Mouse (Mus musculus) embryo, embryonic 11.5 days (tissue): Measurements from ENCODE around the gene Camk2d.

Experiments
- DNase-seq: peaks from one replicate; pipeline ENCODE4 v3.0.0-alpha.2; 2012; ENCODE audit warnings: low read depth, low spot score

Camk2d gene

DNA sequence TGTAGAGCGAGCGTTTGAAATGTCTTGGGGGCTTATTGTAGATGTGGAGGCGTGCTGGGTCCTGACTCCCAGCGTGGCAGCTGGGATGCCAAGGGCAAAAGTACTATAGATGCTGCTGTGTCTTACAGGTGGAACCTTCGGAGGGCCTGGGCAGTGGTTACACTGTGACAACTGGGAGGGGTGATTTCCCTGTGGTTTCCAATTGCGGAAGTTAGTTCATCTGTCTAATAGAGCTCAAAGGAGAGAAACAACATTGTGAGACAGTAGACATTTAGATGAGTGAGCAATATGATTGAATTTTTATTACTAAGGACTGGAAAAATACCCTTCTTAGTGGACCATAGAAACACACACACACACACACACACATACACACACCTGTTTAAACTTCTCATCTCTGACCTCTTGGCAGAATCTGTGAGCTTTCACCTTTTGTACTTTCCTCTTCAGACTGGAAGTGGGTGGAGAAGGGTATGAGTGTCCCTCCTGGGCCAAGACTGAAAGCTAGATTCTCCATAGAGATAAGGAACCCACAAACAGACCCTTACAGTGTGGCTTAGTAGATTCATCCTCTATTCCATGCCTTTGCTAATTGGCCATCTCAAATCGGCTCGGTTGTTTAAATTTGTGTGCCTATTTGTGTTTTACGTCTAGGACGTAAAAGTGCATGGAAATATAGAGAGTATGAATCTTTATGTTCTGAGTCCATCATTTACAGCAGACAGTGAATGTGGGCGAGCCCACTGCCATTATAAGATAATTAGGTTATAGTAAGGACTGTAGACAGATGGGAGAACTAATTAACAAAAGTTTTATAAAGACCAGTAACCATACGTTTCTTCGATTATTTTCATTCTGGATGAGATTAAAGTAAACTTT is 94.8 kb downstream of the Camk2d start:
- DNase-seq: no peak

DNA sequence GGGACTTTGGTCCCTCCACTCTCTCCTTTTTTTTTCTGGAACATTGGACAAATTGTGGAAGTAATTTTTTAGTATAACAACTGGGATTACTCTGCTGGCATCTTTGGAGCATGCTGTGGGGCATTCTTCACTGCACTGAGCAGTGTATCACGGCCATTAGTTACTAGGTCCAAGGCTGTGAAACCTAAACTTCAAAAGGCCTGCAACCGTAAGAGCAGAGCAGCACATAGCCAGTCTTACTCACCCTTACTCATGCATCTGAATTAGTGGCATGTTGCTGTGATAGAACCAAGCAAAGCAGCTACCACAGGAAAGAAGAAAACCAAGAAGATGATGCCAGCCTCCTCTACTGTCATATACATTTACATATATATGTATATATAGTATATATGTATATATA is 95.5 kb downstream of the Camk2d start:
- DNase-seq: no peak

DNA sequence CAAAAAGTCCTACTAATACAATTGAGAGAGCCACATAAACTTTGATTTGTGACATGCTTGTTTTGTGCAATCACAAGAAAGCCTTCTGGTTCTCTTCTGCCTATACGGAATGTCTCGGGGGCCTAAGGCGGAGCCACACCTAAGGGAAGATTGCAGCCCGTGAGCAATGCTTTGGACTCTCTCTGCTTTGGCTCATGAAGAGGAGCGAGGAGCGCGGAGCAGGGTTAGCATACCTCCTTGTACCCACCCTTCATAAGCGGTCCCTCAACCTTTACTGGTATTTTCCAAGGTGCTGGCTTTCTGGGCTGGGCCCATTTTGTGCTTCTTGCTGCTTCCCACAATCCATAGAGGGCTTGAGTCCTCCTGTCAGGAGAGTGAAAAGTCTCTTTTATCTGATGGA is 96.7 kb downstream of the Camk2d start:
- no peak for DNase-seq

DNA sequence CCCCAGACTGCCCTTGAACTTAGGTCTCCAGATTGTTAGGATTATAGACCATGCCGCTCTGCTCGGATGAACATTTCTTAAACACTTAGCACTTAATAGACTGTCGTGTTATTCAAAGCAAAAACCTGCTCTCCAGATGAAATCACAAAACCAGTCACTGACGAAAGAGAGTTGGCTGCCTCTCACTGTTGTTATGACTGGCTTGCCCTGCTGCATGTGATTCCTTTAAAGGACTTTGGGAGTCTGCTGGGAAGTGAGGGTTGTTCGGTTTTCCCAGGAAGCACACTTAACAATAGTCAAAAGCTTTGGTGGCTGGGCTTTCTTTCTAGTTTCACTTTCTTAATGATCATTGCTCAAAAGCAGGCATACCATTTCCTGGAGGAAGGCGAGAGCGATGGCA is 97.2 kb downstream of the Camk2d start:
- no peak for DNase-seq

DNA sequence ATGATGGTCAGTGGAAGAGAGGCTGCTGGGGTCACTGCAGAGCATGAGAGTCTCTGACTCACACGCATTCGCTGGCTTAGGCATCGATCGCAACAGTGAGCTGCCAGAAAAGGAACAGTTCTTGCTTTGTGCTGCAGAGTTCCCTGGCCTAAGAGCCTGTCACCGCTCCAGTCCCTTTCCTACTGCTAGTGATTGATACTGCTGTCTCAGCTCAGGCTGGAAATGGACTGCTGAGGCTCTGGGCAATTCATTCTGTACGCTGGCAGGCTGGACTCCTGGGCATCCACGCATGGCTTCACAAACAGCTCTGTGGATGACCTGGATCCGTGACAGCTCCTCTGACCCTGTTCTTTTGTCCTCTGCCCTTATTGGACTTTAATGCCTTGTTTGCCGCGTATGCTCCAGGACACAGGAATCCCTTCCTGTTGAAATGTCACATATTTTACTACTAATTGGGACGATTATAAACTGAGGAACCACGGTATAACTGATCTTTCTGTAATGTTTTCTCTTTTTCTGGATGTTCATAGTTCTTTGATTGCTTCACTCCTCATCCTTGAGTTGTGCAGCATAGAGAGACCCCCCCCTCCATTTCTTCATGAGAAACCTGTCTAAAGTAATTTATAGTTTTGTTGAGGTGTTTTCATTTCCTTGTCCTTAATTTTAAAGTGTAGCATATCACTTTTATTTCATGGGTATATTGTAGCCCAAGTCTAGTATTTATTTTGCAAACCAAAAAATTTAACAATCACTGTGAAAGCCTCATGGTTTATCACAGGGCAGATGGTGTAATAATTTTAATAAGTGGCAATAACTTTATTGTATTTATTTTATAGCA is 99.6 kb downstream of the Camk2d start:
- no peak for DNase-seq

DNA sequence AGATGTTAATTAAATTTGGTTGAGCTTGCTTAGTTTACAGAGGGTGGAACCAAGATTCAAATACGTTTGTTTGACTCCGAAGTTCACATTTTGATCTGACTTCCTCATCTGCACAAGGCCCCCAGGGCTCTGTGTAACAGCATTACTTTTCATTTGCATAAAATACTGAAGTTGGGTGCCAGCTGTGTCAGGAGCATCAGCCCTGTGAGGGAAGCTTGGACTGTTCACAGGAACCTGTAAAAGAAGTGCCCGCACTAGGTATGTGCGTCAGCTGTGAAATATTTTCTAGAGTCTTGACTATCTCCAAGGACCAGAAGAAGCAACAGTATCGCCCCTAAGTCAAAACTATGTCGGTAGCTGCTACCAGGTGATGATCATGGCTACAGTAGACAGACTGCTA is 100.5 kb downstream of the Camk2d start:
- no peak for DNase-seq

DNA sequence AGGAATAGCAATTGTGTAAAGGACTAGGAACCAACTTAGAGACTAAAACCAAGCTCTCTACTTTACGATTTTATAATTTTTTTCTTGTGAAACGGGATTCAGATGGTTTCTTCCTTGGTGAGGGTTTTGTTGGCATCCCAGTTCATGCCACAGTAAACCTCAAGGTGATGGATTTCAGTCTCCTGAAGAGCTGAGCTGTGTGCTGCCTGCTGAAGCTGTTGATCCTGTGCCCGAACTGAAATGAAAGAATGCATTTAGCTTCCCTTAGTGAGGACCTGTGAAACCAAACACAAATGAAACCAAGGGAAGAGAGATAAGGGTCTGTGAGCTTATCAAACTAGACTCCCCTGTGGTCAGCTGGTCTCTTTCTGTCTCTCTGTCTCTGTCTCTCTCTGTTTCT is 103.6 kb downstream of the Camk2d start:
- no peak for DNase-seq

DNA sequence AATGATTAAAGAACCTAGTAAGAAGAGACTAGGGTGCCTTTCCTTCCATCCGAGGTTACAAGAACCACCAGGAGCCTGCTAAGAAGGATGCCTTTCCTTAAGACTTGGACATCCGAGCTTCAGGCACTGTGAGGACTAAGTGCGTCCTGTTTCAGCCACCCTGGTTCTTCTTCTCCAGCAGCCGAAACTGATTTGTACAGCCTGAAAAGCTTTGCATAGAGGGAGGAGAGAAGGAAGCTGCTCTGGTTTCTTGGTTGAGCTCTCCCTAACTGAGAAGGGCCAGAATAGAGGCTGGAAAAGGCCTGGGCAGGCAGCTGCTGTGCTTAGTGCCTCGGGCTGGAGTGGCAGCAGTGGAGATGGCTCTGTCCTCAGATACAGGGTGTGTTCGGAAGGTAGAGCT is 105.0 kb downstream of the Camk2d start:
- no peak for DNase-seq

DNA sequence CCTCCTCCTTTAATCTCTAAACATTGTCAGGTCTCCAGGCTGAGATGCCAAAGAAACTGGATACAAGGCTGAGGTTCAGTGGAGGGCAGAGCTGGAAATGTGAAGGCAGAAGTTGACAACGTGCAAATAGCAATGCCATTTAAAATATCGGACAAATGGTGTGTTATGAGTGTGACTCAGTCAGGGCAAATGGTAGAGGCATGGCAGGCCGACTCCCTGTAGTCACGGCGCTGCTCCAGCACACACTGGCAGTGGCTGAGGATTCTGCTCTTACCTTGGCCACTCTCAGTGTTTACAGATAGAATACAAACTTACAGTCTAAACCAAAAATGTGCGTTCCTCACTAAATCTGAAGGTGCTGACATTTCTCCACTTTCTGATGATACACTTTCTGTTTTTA is 105.5 kb downstream of the Camk2d start:
- no peak for DNase-seq

DNA sequence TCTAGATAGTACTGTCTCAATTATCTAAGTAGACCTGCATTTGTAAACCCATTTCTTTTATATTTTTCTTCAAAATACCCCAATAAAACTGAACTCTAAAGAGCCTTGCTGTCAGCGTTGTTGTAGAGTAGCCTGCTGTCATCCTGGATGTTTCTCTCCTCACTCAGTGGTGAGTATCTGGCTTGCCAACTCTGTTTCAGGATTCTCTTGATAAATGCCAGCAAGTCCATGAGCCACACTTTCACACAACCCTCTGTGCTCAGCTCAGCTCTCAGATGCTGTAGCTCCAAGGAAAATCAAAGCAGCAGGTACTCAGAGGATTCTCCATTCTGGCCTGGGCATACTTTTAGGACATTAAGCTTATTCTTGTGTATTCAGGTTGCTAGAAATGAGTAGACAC is 109.4 kb downstream of the Camk2d start:
- no peak for DNase-seq

DNA sequence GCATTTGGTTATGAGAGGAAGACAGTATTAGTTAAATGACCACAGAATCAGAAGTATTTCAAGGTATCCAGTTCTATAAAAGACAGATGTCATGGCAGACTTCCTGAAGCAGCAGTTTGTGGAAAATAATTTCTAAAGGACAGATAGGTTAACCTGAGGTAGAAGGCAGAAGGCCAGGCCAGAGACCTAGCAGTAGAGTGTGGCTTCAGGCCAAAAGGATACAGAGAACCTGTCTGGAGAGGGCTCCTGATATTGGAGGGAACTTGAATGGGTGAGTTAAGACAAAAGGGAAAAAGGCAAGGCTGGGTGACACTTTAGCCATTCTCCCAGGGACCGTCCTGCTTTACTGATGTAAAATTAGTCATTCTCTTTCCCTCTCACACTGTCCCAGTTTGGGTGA is 118.2 kb downstream of the Camk2d start:
- no peak for DNase-seq

DNA sequence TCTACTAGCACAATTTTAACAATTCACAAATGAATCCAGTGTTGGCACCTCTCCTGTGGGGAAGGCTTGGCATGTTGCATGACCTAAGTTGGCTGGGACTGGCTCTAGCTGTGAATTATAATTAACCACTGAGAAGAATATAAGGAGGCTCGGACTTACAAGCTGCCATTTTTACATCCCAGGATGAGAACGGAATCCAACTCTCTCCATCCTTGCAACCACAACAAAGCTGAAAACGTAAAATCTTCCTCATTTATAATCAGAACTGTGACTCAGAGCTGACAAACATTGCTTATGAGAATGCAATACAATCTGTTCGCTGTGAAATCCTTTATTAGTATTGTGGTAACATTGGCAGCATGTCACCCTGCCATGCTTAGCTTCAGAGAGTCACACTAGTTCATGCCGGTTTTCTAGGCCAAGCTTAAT is 126.9 kb downstream of the Camk2d start:
- no peak for DNase-seq

DNA sequence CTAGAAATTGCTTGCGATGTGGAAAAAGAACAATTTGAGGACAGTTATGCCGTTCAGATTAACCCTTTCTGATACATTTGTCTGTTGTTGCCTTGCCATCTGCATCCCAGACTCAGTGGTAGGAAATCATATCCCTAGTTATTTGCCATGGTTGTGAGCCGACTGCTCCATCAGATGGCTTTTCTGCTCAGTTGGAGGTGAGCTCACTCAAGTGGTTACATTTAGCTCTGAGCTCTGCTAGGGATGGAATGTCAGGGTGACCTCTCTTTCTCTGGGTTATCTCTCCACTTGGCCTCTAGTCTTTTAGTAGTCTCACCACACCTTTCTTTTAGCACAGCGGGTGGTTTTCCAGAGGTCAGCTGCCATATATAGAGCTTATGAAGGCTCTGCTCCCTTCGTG is 127.4 kb downstream of the Camk2d start:
- no peak for DNase-seq

DNA sequence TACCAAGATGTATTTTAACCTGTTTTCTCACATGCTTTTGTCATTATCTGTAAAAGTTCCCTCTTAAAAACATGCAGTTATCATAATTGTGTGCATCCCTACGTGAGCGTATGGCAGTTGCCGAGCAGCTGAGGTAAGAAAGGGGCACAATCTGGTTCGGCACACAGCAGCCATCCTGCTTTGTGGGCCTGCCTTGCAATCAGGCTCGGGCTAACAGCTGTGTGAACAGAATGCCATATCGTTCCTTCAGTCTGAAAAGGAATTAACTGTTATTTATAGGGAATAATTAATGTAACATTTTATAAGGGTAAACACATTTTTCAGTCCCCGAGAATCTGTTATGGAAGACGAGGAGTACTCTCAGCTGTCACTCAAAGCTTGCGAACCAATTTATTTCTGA is 129.5 kb downstream of the Camk2d start:
- DNase-seq: no peak

DNA sequence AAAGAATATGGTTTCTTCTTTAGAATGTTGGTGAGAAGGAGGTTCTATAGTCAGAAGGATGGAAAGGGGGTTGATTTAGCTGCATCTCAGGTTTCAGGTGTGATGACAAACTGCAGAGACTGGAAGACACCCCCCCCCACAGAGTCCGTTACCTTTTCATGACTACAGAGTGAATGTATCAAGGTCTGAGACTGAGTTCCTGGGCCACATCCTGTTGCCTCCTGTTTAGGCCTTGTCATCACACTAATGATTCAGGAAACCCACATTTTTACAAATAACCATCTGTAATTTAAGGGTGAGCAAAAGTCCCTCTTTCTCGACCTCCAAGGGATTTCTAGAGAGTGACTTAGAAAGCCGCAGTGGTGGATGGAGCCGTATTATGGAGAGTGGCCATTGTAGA is 131.3 kb downstream of the Camk2d start:
- no peak for DNase-seq

DNA sequence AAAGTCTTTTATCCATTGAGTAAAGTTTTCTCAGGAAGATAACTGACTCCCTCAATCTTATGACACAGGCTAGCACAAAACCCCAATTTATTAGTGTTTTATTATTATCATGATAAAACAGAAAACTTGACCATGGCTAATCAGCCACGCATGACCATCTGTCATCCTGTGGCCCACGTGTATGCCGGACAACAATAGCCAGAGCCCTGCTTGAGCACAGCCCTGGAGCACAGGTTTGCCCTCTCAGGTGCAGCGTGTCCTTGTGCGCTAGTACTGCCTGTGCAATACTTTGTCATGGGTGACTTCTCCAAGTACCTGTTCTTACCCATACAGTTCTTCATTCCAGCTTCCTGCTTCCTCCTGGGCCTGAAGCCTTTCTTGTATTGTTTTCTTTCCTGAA is 134.3 kb downstream of the Camk2d start:
- DNase-seq: no peak

DNA sequence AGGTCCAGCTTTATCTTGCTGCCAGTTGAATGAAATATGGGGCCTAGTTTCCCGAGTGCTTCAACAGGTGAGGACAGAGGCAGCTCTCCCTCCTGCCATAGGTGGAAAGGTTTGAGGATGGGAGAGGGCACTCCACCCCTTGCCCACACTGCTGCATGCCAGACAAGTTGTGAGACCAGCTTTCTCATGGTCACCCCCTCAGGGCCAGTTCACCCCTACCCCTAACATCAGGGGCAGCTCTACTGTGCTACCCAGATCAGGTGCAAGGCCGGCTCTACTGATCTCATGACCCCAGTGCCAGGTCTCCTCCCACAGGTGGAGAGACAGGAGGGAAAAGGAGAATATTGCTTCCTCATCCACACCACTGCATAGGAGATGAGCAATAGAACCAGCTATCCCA is 136.2 kb downstream of the Camk2d start:
- no peak for DNase-seq

DNA sequence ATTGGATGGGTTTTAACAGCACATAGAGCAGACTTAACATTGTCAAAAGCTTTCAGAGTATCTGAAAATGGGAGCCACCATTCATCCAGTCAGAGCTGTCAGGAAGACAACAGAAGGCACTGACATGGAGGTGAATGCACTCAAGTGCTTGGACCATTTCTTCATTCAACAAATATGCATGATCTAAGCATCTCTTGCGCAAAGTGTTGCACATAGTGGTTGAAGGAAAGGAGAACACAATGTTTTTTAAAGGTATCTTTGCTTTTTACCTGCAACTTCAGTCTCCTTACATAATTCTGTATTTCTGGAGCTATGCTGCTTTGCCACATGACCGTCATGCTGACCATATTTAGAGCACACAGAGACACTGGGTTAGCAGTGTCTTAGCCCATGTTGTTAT is 138.4 kb downstream of the Camk2d start:
- no peak for DNase-seq

DNA sequence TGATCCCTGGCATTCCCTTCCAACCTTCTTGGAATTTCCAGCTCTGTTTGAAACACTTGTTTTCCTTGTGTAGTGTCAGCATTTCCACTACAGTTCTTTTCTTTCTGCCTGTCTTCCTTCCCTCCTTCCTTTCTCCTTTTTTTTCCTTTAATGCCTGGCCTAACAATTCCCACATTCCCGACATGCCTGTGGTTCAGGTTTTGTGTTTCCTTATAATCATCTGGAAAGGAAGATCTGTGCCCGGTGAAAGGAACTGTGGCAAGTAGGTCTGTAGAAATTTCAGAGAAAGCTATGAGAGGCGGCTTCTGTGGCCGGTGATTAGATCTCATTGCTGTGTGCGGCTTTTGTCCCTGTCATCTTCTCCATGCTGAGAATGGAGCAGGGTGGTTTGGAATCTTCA is 139.1 kb downstream of the Camk2d start:
- DNase-seq: no peak

DNA sequence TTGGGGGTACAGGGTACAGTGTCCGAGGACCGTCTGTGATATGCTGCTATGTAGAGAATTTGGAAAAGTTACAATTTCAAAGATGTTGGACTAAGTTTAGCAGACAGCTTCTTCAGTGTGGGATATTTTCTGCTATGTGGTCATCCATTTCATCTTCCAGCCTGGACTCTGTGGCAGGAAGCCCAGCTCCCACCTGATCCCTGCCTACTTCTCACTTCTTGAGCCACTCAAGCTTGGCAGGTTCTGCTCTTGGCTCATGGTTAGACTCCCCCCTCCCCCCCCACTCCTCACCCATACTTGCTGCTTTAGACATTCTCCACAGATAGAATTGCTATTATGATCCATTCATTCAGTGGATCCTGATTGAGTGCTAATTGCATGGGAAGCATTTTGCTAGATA is 141.0 kb downstream of the Camk2d start:
- DNase-seq: no peak

DNA sequence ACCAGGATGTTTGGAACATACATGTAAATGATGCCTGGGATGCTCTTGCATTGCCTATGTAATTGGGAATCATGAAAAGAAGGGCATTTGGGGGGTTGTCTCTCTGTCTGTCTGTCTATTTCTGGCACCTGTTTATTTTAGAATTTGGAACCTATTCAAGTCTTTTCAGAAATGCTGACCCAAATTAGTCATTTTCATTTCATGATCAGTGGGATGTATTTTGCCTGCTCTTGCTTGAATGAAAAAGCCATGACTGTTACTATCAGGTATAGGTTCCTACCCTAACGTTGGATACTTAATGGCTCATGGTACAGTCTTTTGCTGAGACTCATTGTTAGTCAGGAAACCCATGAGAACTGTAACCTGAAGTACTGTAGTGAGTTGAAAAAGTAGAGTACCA is 144.0 kb downstream of the Camk2d start:
- no peak for DNase-seq

DNA sequence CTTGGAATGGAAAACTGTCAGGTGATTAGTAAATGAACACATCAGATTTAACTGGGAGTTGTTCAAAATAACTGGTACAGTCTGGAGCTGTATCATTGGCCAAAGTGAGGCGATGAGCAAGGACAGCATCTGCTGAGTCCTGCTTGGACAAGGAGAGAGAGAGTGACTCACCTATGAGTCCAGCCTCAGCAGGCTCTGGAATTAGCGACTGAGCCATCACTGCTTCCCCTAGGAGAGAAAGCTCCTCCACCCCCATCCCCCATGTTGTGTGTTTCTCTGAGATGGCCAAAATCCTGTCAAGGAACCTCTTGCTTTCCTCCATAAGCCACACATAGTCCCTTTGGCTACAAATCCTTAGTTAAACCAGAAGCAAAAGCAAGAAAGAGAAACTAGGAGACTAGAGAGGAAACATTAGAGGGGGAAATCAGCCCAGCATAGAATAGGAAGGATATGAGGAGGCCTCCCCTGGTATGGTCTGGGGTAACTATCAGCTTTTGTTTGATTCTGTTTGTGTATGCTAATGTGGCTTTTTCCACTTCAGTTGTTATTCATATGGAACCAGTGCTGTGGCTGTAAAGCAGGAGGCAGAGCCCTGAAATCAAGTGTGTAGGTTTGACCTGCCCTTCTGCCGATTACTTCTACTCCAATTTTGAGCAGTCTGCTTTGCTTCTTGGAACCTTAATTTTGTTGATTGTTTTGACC is 148.5 kb downstream of the Camk2d start:
- DNase-seq: no peak
